Mouse (Mus musculus) layer of hippocampus, postnatal 10 days (tissue): ENCODE results near the gene Mapk12. TPM values are rescaled to one million over a fixed set of nuclear protein-coding genes. Genes with fewer than 3 reads are reported as not detected.

ENCODE experiments used
- DNase-seq, 2 experiments: peaks; one replicate each; pipeline ENCODE4 v3.0.0; 2021; ENCODE audit warnings: low spot score in 2 of 2
- total RNA-seq, 2 experiments: library from RNA; stranded (reverse); gene quantifications; 2 replicates each; pipeline ENCODE4 v1.2.3; 2021

Gene Mapk12
- total RNA-seq, 2 experiments from 2014 or later = 4.0 to 5.5 TPM

DNA sequence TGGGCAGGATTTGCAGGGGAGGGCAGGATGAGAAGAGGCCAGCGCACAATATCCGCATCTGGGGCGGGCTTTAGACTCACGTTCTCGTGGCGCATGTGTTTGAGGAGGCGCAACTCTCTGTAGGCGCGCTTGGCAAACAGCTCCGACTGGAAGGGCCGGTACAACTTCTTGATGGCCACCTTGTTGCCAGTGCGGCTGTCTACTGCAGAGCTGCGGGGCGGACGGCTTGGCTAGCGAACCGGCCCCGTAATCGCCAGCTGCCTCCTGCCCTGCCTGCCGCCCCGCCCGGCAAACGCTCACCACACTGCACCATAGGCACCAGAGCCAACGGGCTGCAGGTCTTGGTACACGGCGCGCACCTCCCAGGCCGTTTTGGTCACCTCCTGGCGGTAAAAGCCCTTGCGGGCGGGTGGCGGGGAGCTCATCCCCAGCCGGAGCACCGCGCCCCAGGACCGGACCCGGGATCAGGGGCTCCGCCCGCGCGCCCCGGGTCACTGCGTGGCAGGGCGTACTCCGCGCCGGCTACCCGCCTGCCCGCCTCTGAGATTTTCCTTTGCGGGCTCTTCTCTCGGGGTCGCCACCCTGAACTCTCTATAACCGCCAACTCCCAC is 350 bp downstream of the Mapk12 start:
- no peak for DNase-seq

DNA sequence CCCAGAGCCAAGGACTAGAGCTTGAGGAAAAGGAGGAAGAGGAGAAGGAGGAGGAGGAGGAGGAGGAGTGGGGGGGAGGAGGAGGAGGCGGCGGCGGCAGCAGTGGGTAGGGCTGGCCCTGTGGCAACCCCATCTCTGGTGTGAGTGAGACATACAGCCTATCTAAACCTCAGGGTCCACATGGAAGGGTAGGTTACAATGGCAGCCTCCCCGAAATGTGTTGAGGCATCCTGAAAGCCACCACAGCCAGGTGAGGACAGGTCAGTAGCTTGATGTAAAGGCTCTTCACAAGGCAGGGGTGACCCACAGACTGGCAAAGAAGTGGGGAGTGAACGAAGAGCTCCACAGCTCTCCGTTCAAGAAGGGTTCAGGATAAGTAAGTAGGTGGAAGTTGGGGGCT is 2.0 kb downstream of the Mapk12 start:
- DNase-seq = no peak

DNA sequence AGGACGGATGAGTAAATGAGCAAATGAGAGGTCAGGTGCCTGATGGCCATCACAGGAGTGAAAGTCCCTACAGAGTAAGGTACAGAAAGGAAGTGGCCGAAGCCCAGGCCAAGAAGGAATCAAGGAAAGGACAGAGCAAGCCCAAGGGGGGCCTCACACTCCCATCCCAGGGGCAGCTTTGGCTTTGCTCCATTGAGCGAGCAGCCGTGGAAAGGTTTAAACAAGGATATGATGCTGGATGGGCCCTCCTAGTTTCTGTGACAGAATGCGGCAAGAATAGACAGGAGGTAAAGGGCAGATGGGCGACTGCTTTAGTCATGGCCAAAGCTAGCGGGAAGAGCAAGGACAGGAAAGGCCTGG is 2.5 kb downstream of the Mapk12 start:
- DNase-seq = no peak

DNA sequence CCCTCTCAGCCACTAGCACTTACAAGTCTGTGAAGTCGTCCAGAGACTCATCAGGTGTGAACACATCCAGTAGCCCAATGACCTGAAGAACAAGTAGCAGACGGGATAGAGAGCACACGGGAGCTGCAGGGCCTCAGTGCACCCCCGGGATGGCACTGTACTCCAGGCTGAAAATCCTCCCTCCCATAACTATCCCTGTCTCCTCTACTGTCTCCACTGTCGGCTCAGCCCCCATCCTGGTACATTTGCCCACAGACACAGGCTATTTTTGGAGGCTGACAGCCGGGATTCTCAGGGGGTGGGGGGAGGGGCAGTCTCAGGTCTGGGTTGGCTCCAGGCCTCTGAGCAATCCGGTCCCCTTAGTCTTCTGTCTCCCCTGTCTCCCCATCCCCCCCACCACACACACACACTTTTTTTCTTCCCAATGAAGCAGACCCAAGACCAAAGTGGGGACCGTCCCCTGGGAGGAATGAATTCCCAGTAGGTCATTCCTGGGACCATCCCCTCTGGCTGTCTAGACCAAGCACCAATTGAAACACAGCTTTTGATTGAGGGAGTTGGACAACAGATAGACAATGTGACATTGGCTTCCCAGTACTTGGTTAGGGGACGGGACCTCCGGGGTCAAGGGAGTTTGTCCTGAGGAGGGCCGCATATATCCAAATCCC is 3.0 kb downstream of the Mapk12 start:
- no peak for DNase-seq

DNA sequence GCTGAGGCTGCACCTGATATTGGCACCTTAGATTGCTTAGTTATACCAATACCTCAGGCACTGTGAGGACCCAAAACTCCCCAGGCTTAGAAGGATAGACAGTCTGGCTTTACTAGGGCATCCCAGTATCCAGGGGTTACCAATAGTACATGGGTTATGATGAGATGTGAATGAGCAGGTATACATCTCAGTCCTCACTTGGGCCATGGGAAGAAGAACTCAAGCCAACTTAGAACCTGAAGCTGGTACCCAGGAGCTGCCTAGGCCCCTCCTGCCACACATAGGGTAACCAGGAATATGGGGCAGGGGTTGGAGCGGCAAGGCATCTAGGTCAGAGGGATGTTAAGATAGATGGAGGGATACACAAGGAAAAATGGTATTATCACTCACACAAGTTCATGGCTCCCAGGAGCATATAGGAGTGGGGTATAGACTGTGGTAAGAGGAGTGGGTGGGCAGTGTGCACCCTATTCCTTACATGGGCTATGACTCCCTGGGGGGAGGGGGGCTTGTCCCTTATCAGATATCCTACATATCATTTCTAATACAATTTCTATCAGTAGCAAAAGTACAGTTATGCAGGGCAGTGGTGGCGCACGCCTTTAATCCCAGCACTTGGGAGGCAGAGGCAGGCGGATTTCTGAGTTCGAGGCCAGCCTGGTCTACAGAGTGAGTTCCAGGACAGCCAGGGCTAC is 3.9 kb downstream of the Mapk12 start:
- DNase-seq = no peak

DNA sequence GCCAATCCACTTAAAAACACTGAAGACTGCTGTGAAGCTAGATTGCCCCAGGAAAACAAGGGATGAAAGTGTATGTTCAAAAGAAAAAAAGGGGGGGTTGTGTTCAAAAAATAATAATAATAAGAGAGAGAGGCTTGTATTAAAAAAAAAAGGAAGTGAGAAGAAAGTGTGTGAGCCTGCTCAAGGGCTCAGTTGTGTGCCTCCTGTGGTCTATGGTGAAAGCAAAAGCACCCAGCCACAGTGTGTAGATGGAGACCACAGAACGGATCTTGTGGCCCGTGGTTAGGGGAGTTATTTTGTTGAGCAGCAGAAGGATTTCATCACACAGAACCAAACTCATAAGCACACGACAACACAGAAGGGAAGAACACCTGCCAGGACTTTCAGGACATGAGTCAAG is 9.2 kb downstream of the Mapk12 start:
- no peak for DNase-seq

DNA sequence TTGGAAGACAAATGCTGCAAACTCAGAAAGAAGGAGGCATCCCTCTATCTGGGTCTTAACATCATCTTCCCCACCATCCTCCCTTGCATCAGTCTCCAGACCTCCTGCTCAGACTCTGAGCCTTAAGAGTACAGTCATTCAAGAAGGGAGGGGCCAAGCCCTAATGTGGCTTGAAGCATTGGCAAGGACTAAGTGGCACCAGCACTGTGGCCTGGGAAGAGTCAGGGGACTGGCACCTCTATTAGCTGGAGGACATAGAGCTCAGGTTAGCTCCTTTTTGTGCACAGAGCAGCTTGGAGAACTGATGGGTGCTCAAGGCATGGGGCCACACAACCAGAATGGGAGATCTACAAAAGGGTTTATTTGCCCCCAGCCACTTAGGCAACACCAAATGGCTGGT is 10.3 kb downstream of the Mapk12 start:
- DNase-seq = no peak

DNA sequence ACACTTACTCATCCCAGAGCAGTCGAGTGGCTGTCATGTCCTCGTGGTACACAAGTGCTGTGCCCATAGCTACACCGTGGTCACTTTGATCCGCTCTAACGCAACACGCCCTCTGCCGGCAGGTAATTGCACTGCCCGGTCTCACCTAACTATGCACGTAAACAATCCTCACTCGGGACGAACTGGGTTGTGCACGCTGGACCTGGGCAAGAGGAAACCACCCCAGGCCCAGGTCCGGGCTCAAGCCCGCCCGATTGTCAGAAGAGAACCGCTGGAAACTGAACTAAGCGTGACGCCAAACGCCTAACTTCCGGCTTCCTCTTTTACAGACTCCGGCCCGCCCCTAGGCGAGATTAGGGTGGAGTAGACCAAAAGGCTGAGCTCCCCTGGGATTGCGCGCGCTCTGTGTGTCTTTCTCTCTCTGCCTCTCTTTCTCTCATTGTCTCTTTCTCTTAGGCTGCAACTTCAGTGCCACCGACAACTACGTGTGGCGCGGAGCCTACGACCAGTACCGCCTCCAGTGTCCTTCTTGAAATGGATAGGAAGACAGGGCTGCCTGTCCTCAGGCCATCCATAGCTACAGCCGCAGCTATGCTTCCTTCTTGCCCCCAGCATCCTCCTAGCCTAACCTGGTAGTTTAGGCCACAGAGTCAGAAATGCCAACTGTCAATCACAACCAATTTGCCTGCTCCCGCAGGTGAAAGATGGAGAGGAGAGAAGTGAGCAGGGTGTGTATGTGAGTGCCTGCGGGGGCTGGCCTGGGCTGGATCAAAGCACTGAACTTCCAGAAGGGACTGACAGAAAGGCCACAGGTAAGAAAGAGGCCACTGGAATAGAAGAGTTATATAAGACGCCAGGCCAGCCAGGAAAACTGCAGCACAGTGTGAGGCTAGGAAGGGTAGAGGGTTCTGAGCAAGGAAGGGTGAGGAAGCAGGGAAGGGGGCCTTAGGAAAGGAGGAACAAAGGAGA is 11.8 kb downstream of the Mapk12 start, which contains the start of gene Hdac10:
Gene Hdac10, minus strand, starts transcription at position 319 of the 969 bp plus-strand sequence.
- peak; percentile 83 to 86 for DNase-seq

DNA sequence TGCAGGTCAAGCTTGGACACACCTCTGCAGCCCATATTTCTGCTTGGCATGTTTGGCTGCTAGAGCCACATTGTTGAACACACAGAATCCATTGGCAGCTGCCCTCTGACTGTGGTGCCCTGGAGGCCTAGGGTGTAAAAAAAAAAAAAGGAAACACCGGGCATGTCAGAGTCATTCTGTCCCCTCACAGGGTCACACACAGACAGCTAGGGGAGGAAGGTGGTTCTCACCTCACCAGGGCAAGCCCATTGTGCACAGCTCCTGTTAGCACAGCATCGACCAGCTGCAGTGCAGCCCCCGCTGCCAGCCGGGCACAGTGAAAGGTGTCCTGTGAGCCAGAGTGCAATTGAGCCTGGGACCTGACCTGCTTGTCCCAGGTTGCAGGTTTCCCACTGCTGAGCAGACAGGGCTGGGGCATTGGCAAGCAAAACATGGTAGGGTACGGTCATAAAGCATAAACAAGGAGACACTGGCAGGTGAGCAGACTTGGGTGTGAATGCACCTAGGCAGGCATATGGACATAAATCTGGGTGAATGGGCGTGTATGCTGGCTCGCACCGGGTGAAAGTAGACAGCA is 13.1 kb downstream of the Mapk12 start:
- no peak for DNase-seq

DNA sequence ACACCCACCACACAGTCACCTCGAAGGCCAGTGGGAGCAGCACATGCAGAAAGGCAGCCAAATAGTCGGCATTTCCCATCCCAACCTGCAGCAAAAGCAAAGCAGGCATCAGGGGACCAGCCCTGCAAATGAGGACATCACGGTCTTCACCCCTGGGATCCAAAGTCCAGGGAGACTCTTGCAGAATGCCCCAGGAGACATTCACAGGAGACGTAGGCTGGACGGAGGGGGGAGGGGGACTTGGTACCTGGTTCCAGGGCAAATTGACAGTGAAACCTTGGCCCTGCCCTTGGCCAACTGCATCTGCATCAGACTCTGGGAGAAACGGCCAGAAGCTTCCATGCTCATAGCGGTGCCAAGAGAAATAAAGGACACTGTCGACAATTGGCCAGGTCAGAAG is 13.9 kb downstream of the Mapk12 start:
- no peak for DNase-seq

DNA sequence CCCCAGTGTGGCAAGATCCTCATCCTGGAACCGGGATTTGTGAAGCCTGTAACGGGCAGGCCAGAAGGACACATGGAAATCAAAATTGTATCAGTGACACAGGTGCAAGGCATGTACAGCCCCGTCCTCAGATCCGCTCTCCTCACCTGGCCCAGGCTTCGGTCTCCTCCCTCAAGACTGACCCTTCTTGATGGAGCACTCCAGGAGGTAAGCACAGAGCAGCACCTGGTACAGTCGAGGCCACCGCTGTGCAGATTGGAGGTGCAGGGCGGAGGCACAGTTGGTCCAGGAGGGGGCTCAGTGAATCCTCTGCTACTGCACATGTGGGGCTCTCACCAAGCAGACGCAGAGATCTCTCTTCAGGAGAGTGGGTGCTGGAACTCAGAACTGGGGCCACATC is 15.2 kb downstream of the Mapk12 start:
- no peak for DNase-seq

DNA sequence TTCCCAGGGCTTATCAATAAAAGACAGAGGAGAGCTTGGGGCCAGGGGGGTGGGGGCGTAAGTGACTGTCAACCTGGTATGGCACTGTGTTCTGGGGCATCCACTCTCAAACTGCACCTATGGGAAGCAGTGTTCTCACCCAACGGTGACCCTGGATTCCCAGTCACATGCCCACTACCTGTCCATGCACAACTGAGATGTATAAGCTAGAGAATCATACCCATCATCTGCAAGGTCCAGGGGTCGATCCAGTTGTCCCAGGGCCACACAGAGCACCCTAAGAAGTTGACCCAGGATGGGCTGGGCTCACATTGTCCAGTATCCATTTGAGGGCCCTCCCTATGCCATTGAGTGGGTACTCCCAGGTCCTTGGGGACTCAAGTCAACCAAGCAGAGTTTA is 16.2 kb downstream of the Mapk12 start:
- no peak for DNase-seq

DNA sequence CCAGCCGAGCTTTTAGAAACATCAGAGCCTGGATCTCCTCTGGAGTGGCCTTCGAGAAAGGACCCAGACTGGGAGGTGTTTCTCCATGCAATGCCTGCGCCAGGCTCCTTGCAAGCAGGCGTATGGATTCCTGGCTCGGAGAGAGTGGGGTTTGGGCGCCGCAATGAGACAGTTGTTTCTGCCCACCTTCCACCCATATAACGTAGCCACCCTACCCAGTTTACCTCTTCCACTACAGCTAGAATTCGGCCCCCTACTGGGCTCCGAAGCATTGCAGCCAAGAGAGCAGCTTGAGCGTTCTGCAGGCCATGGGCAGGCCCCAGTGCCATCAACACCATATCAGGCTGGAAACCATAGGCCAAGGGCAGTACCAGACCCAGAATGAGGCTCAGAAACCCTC is 16.9 kb downstream of the Mapk12 start:
- peak; percentile 59 to 66 for DNase-seq

DNA sequence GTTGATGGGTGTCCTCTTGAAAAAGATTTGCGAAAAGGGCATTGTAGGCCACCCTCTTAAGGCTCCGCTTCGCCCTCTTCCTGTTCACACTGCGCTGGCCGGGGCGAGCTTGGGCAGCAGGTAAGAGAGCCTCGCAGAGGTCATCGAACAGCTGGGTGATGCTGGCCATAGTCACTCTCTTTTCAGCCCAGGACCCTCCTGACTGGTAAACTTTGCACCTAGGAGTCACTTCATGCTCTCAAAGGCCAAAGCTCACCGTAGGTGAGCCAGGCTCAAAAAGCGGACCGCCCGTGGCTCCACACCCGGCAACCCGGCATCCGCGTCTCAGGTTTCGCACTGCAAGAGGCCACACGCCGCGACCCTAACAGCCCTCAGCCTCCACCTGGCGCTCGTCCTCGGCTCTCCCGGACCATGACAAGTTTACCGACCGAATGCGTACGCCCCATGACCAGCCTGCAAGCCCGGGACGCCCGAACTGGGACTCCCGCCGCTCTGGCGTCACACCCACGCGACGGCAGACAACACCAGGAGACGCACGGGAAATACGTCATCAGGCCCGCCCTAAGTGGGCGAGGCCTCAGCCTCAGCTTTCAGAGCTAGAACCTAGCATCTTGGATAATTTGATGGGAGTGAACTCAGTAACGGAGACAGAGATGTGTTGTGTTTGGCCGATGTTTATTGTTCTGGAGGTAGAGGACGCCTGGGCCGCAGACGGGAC is 17.7 kb downstream of the Mapk12 start, which contains the start of gene Tubgcp6:
Gene Tubgcp6, minus strand, starts transcription at position 464 of the 718 bp plus-strand sequence.
- peak; percentile 96 to 97 for DNase-seq

DNA sequence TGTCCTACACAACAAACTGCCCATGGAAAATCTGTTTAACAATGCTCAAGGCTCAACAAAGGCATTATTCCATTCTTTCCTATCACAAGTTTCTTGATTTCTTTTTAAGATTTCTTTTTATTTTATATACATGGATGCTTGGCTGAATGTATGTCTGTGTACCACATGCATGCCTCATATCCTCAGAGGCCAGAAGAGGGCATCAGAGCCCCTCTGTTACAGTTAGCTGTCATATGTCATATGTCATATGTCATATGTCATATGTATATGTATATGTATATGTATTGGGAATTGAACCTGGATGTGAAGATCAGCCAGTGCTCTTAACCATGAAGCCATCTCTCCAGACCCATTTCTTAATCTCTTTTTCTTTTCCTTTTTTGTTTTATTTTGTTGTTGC is 22.5 kb downstream of the Mapk12 start:
- no peak for DNase-seq

DNA sequence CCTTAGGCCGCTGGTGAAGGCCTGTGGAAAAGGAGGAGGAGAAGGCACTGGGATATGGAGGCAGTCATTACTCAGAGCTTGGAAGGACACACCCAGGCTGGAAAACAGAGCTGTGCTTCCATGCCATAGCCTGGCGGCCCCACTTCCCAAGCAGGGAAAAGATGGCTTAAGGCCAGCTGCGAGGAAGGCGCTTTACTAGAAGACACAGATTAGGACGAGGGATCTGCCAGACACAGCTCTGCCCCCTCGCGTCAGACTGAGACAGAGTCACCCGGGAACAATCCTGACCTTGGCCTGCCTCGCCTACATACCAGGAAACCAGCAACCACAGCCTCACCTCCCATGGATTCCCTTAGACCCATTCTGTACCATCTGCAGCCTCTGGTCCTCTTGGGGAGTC is 30.4 kb downstream of the Mapk12 start:
- peak in 1 of 2 experiments; percentile 7 for DNase-seq

DNA sequence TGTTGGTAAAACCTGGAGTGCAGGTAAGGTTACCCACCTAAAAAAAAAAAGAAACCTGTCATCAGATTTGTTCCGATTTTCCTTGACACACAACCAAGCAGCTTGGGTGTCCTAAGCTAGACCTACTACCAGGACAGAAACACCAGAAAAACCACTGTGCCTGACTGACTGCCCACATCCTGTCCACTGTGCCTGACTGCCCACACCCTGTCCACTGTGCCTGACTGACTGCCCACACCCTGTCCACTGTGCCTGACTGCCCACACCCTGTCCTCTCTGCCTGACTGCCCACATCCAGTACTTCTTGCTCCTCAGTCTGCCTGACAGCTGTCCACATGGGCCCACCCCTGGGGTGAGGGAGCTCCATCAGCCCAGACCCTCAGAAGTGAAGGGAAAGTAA is 33.5 kb downstream of the Mapk12 start:
- DNase-seq = no peak

DNA sequence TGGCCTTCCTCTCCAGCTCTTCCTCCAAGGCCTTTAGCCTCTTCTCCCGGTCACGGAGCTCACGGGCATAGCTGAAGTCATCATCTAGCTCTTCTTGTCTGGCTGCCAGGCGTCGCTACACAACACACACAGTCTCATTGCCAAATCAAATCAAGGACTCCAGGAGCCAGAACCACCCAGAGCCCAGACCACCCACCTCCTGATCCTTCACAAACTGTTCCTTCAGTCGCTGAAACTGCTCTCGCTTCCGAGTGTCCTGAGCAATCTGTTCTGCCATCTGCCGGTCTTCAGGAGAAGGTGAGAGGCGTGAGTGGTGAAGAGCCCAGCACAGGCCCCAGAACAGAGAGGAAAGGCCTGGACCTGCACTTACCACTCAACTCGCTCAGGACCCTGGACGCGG is 34.4 kb downstream of the Mapk12 start:
- DNase-seq = peak in 1 of 2 experiments; percentile 14

DNA sequence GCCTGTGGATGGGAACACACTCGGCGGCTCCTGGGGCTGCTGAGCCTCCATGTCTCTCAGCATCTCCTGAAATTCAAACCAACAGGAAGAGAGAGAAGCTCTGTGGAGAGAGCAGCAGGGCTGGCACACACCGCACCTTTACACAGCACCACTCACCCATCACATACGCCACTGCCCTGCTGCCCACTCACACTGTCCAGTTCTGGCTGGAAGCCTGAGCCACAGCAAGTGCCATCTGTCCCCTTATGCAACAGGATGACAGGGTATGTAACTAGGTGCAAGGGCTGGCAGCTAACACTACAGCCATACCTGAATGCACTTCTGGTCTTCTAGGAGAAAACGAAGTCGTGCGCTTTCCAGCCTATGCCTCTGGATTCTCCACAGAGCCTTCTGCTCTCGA is 36.1 kb downstream of the Mapk12 start:
- DNase-seq = no peak

DNA sequence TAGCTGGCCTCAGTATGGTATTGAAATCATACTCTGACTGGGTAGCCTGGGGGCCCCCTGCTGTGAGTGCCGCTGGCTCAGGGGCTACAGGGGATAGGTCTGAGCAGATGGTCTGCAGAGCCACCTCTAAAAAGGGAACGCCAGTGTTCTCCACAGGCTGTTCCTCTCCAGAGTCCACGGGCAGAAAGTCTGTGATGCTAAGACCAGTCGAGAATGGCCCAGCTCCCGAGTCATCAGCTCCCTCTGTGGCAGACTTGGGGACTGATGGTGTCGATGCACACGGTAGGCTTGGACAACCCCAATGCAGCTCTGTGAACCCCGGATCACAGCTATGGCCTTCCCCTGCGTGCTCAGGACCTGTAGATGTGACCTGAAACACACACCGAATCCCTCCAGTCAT is 36.6 kb downstream of the Mapk12 start:
- DNase-seq = no peak
